Mouse (Mus musculus) frontal cortex, adult (tissue): ENCODE data around the gene Il1f5.

ENCODE experiments used
- ATAC-seq: cut with Nextera tagmentation; 2 replicates; pipeline ENCODE4 v1.9.2; 2017; ENCODE audit warnings: mild to moderate bottlenecking, moderate library complexity, mixed read lengths; ENCODE audit not compliant: low TSS enrichment

Gene Il1f5

GRCm38 (mm10) chr2:24276654-24277053 is at the start of gene Il1f5:
Gene Il1f5, plus strand, starts transcription at chr2:24276954.
- no peak for ATAC-seq

- ATAC-seq, result no peak
Measured at GRCm38 (mm10) chr2:24227191-24227590, 49.6 kb upstream of the Il1f5 start.

- no peak for ATAC-seq
Measured at GRCm38 (mm10) chr2:24267503-24267902, 9.3 kb upstream of the Il1f5 start.

GRCm38 (mm10) chr2:24273619-24274018 is 3.1 kb upstream of the Il1f5 start:
- no peak for ATAC-seq

- ATAC-seq, result no peak
Measured at GRCm38 (mm10) chr2:24275146-24275545, 1.6 kb upstream of the Il1f5 start.

- ATAC-seq, result no peak
Measured at GRCm38 (mm10) chr2:24290896-24291295, 14.1 kb downstream of the Il1f5 start, which contains the start of gene Il1f10. Gene Il1f10, plus strand, starts transcription at chr2:24291196.

GRCm38 (mm10) chr2:24294616-24295015 is 17.9 kb downstream of the Il1f5 start:
- ATAC-seq, result no peak

GRCm38 (mm10) chr2:24296837-24297236 is 20.1 kb downstream of the Il1f5 start:
- peak; percentile 65 for ATAC-seq

GRCm38 (mm10) chr2:24311302-24312001 is 34.7 kb downstream of the Il1f5 start:
- ATAC-seq, result no peak

GRCm38 (mm10) chr2:24316919-24317318 is 40.2 kb downstream of the Il1f5 start:
- ATAC-seq, result no peak

- no peak for ATAC-seq
Measured at GRCm38 (mm10) chr2:24317919-24318598, 41.3 kb downstream of the Il1f5 start.
